Mouse (Mus musculus): ENCODE data around the gene Cyth2. TPM values are rescaled to one million over a fixed set of nuclear protein-coding genes. Genes with fewer than 3 reads are reported as not detected.

Cyth2 gene
- total RNA-seq, 2 experiments from 2014 or later = 229 to 242 TPM

- intact Hi-C loops (cut with DNase I) = no loop called here
- DNase-seq (ENCODE audit: extremely low spot score in 1 of 2, low spot score in 2 of 2) = no peak
Observed at GRCm38 (mm10) chr7:45791756-45792490, 22.5 kb downstream of the Cyth2 start.

GRCm38 (mm10) chr7:45790721-45791120 lies 23.7 kb downstream of the Cyth2 start:
- no peak for DNase-seq (ENCODE audit: extremely low spot score in 1 of 2, low spot score in 2 of 2)
- intact Hi-C loops (cut with DNase I) = no loop called here

GRCm38 (mm10) chr7:45787642-45788041 lies 26.7 kb downstream of the Cyth2 start:
- intact Hi-C loops (cut with DNase I) = no loop called here
- no peak for DNase-seq (ENCODE audit: extremely low spot score in 1 of 2, low spot score in 2 of 2)

- intact Hi-C loops (cut with DNase I) = no loop called here
- peak in 1 of 2 experiments; percentile 60 for DNase-seq (ENCODE audit: extremely low spot score in 1 of 2, low spot score in 2 of 2)
Observed at GRCm38 (mm10) chr7:45786661-45787413, 27.5 kb downstream of the Cyth2 start.

- peak in 1 of 2 experiments; percentile 65 for DNase-seq (ENCODE audit: extremely low spot score in 1 of 2, low spot score in 2 of 2)
- intact Hi-C loops (cut with DNase I) = no loop called here
Observed at GRCm38 (mm10) chr7:45786136-45786578, 28.2 kb downstream of the Cyth2 start.

- peak in 1 of 2 experiments; percentile 78 for DNase-seq (ENCODE audit: extremely low spot score in 1 of 2, low spot score in 2 of 2)
Observed at GRCm38 (mm10) chr7:45785388-45786135, 28.8 kb downstream of the Cyth2 start.

GRCm38 (mm10) chr7:45784524-45785372 lies 29.6 kb downstream of the Cyth2 start, which contains the start of gene Sult2b1:
Sult2b1 (minus strand) TSS chr7:45784669.
- DNase-seq (ENCODE audit: extremely low spot score in 1 of 2, low spot score in 2 of 2) = peak; percentile 94 to 95
- intact Hi-C loops (cut with DNase I) = loop anchor here (5.0 kb wide), 1 partner anchor 42 kb away; no protein-coding TSS in a partner anchor

More at GRCm38 (mm10) chr7:45785388-45786135, 28.8 kb downstream of the Cyth2 start:
- intact Hi-C loops (cut with DNase I) = no loop called here

GRCm38 (mm10) chr7:45783511-45784091 lies 30.8 kb downstream of the Cyth2 start, which contains the start of gene Lmtk3:
Lmtk3 (plus strand) TSS chr7:45783738.
- DNase-seq (ENCODE audit: extremely low spot score in 1 of 2, low spot score in 2 of 2) = peak; percentile 69 to 81
- intact Hi-C loops (cut with DNase I) = loop anchor here (5.0 kb wide), 1 partner anchor 41 kb away; no protein-coding TSS in a partner anchor

- intact Hi-C loops (cut with DNase I) = loop anchor here (5.0 kb wide), 1 partner anchor 40 kb away; no protein-coding TSS in a partner anchor
- DNase-seq (ENCODE audit: extremely low spot score in 1 of 2, low spot score in 2 of 2) = no peak
Observed at GRCm38 (mm10) chr7:45782271-45782670, 32.1 kb downstream of the Cyth2 start.

- no peak for DNase-seq (ENCODE audit: extremely low spot score in 1 of 2, low spot score in 2 of 2)
Observed at GRCm38 (mm10) chr7:45779081-45779641, 35.2 kb downstream of the Cyth2 start.

GRCm38 (mm10) chr7:45775237-45775636 lies 39.1 kb downstream of the Cyth2 start:
- intact Hi-C loops (cut with DNase I) = no loop called here

More at GRCm38 (mm10) chr7:45779081-45779641, 35.2 kb downstream of the Cyth2 start:
- intact Hi-C loops (cut with DNase I) = no loop called here

GRCm38 (mm10) chr7:45771101-45771500 lies 43.3 kb downstream of the Cyth2 start:
- DNase-seq (ENCODE audit: extremely low spot score in 1 of 2, low spot score in 2 of 2) = no peak
- intact Hi-C loops (cut with DNase I) = no loop called here

More at GRCm38 (mm10) chr7:45775237-45775636, 39.1 kb downstream of the Cyth2 start:
- no peak for DNase-seq (ENCODE audit: extremely low spot score in 1 of 2, low spot score in 2 of 2)

- intact Hi-C loops (cut with DNase I) = no loop called here
- DNase-seq (ENCODE audit: extremely low spot score in 1 of 2, low spot score in 2 of 2) = no peak
Observed at GRCm38 (mm10) chr7:45770427-45771082, 43.8 kb downstream of the Cyth2 start.

- intact Hi-C loops (cut with DNase I) = no loop called here
- no peak for DNase-seq (ENCODE audit: extremely low spot score in 1 of 2, low spot score in 2 of 2)
Observed at GRCm38 (mm10) chr7:45767500-45767899, 46.9 kb downstream of the Cyth2 start.

- DNase-seq (ENCODE audit: extremely low spot score in 1 of 2, low spot score in 2 of 2) = no peak
- intact Hi-C loops (cut with DNase I) = no loop called here
Observed at GRCm38 (mm10) chr7:45766764-45767163, 47.6 kb downstream of the Cyth2 start.

GRCm38 (mm10) chr7:45765995-45766394 lies 48.4 kb downstream of the Cyth2 start:
- intact Hi-C loops (cut with DNase I) = no loop called here
- DNase-seq (ENCODE audit: extremely low spot score in 1 of 2, low spot score in 2 of 2) = no peak

GRCm38 (mm10) chr7:45760151-45760550 lies 54.2 kb downstream of the Cyth2 start:
- no peak for DNase-seq (ENCODE audit: extremely low spot score in 1 of 2, low spot score in 2 of 2)
- intact Hi-C loops (cut with DNase I) = no loop called here
